Mouse (Mus musculus) CH12.LX (cell line): ENCODE results near the gene Olfr1214. TPM values are rescaled to one million over a fixed set of nuclear protein-coding genes. Genes with fewer than 3 reads are reported as not detected.

Experiments
- DNase-seq: peaks from one replicate; pipeline ENCODE4 v3.0.0-alpha.2; 2013; ENCODE audit errors: extremely low read depth
- H3K27ac ChIP-seq: 2 replicates; pipeline ENCODE4 v1.5.1; 2012; ENCODE audit warnings: low read depth, mild to moderate bottlenecking, control low read depth, moderate library complexity; ENCODE audit not compliant: insufficient read depth
- H3K27me3 ChIP-seq: replicated peaks from 2 replicates; pipeline ENCODE3; 2012; ENCODE audit warnings: inconsistent platforms
- H3K36me3 ChIP-seq, 2 experiments: replicated peaks in 1 of 2; 2 replicates each; pipeline versions ENCODE3 to v1.6.1; 2012; ENCODE audit warnings: inconsistent platforms in 1 of 2, low read length in 1 of 2, mild to moderate bottlenecking in 1 of 2, mixed read lengths in 1 of 2, moderate library complexity in 1 of 2; ENCODE audit not compliant: control insufficient read depth in 1 of 2, insufficient read depth in 1 of 2
- H3K4me1 ChIP-seq, 2 experiments: 2 replicates each; pipeline ENCODE4 v1.6.1; 2012; ENCODE audit warnings: inconsistent platforms in 1 of 2, moderate library complexity in 1 of 2; ENCODE audit not compliant: insufficient read depth in 2 of 2, control insufficient read depth in 1 of 2
- H3K4me2 ChIP-seq: 2 replicates; pipeline ENCODE4 v1.6.1; 2012; ENCODE audit warnings: low read depth, mild to moderate bottlenecking, control low read depth; ENCODE audit not compliant: poor library complexity, insufficient read depth, severe bottlenecking
- H3K4me3 ChIP-seq, 3 experiments: fragments of 150-350 bp in 1 of 3; sonication (generic) in 1 of 3; replicated peaks in 1 of 3; 2 replicates each; pipeline versions ENCODE3 to v1.5.1; 2011 to 2012; ENCODE audit warnings: low read depth in 2 of 3, low read length in 2 of 3, mild to moderate bottlenecking in 2 of 3, moderate library complexity in 2 of 3, control low read depth in 1 of 3, improper control_type of control experiment in 1 of 3, inconsistent platforms in 1 of 3, mixed read lengths in 1 of 3; ENCODE audit not compliant: poor library complexity in 1 of 3
- H3K79me2 ChIP-seq: replicated peaks from 2 replicates; pipeline ENCODE4 v1.6.1; 2012; ENCODE audit warnings: mild to moderate bottlenecking, moderate library complexity; ENCODE audit not compliant: control insufficient read depth, poor library complexity, insufficient read depth, severe bottlenecking; ENCODE audit errors: extremely low read depth
- H3K9ac ChIP-seq: 2 replicates; pipeline ENCODE4 v1.6.1; 2012; ENCODE audit warnings: low read depth, mild to moderate bottlenecking, control low read depth, moderate library complexity; ENCODE audit not compliant: insufficient read depth
- H3K9me3 ChIP-seq: replicated peaks from 2 replicates; pipeline ENCODE3; 2012; ENCODE audit warnings: low read length, inconsistent platforms, mixed read lengths
- BHLHE40 ChIP-seq: IDR thresholded peaks from 2 replicates; pipeline ENCODE4 v1.6.1; 2011; ENCODE audit warnings: mild to moderate bottlenecking, low read depth, low read length, improper control_type of control experiment
- CHD1 ChIP-seq: IDR thresholded peaks from 2 replicates; pipeline ENCODE4 v1.6.1; 2012; ENCODE audit warnings: low read depth, low read length, improper control_type of control experiment, inconsistent platforms
- CHD2 ChIP-seq: IDR thresholded peaks from 2 replicates; pipeline ENCODE4 v1.6.1; 2011; ENCODE audit warnings: low read length, improper control_type of control experiment
- CTCF ChIP-seq, 2 experiments: IDR thresholded peaks in 1 of 2; conservative IDR thresholded peaks in 1 of 2; 2 replicates each; pipeline ENCODE4 v1.5.1; 2011 to 2012; ENCODE audit warnings: low read depth in 2 of 2, low read length in 2 of 2, improper control_type of control experiment in 1 of 2, inconsistent platforms in 1 of 2, mild to moderate bottlenecking in 1 of 2, moderate library complexity in 1 of 2
- E2F4 ChIP-seq: IDR thresholded peaks from 2 replicates; pipeline ENCODE4 v1.6.1; 2011; ENCODE audit warnings: low read depth, low read length, improper control_type of control experiment; ENCODE audit not compliant: insufficient replicate concordance
- ELF1 ChIP-seq: IDR thresholded peaks from 2 replicates; pipeline ENCODE4 v1.6.1; 2014; ENCODE audit warnings: low read depth, mild to moderate bottlenecking, inconsistent platforms, low read length, improper control_type of control experiment
- GABPA ChIP-seq: IDR thresholded peaks from 2 replicates; pipeline ENCODE4 v1.6.1; 2012; ENCODE audit warnings: low read depth, low read length, improper control_type of control experiment, inconsistent platforms; ENCODE audit not compliant: insufficient replicate concordance
- HCFC1 ChIP-seq: IDR thresholded peaks from 2 replicates; pipeline ENCODE4 v1.6.1; 2012; ENCODE audit warnings: low read depth, mild to moderate bottlenecking, inconsistent platforms, low read length, improper control_type of control experiment
- IRF4 ChIP-seq: IDR thresholded peaks from 2 replicates; pipeline ENCODE4 v1.6.1; 2014; ENCODE audit warnings: low read depth, mild to moderate bottlenecking, inconsistent platforms, low read length, improper control_type of control experiment
- JUN ChIP-seq: IDR thresholded peaks from 2 replicates; pipeline ENCODE4 v1.6.1; 2011; ENCODE audit warnings: low read depth, mild to moderate bottlenecking, low read length, improper control_type of control experiment, moderate library complexity; ENCODE audit not compliant: insufficient read depth
- JUND ChIP-seq: conservative IDR thresholded peaks from 2 replicates; pipeline ENCODE4 v1.6.1; 2011; ENCODE audit warnings: low read depth, low read length, improper control_type of control experiment
- KAT2A ChIP-seq: IDR thresholded peaks from 2 replicates; pipeline ENCODE4 v1.6.1; 2012; ENCODE audit warnings: low read length, improper control_type of control experiment, inconsistent platforms; ENCODE audit not compliant: insufficient replicate concordance
- MAFK ChIP-seq: IDR thresholded peaks from 2 replicates; pipeline ENCODE4 v1.6.1; 2011; ENCODE audit warnings: low read length, improper control_type of control experiment; ENCODE audit not compliant: insufficient replicate concordance
- MAX ChIP-seq: IDR thresholded peaks from 2 replicates; pipeline ENCODE4 v1.6.1; 2011; ENCODE audit warnings: low read length, improper control_type of control experiment
- MYC ChIP-seq: IDR thresholded peaks from 2 replicates; pipeline ENCODE4 v1.6.1; 2011; ENCODE audit warnings: low read depth, mild to moderate bottlenecking, improper control_type of control experiment, low read length
- NELFE ChIP-seq: IDR thresholded peaks from 2 replicates; pipeline ENCODE4 v1.6.1; 2011; ENCODE audit warnings: low read depth, low read length, improper control_type of control experiment
- POLR2A ChIP-seq: IDR thresholded peaks from 2 replicates; pipeline ENCODE4 v1.6.1; 2011; ENCODE audit warnings: low read depth, mild to moderate bottlenecking, improper control_type of control experiment, low read length
- RAD21 ChIP-seq: IDR thresholded peaks from 2 replicates; pipeline ENCODE4 v1.6.1; 2011; ENCODE audit warnings: low read depth, mild to moderate bottlenecking, low read length, improper control_type of control experiment, moderate library complexity
- RCOR1 ChIP-seq: conservative IDR thresholded peaks from 2 replicates; pipeline ENCODE4 v1.6.1; 2012; ENCODE audit warnings: low read depth, mild to moderate bottlenecking, inconsistent platforms, low read length, improper control_type of control experiment
- SMC3 ChIP-seq: IDR thresholded peaks from 2 replicates; pipeline ENCODE4 v1.6.1; 2011; ENCODE audit warnings: low read depth, low read length, improper control_type of control experiment
- TBP ChIP-seq: conservative IDR thresholded peaks from 2 replicates; pipeline ENCODE4 v1.6.1; 2011; ENCODE audit warnings: low read depth, low read length, improper control_type of control experiment
- TCF12 ChIP-seq: IDR thresholded peaks from 2 replicates; pipeline ENCODE4 v1.6.1; 2014; ENCODE audit warnings: low read depth, mild to moderate bottlenecking, inconsistent platforms, low read length, improper control_type of control experiment
- ZC3H11A ChIP-seq: IDR thresholded peaks from 2 replicates; pipeline ENCODE4 v1.6.1; 2012; ENCODE audit warnings: low read depth, mild to moderate bottlenecking, inconsistent platforms, low read length, improper control_type of control experiment
- ZKSCAN1 ChIP-seq: IDR thresholded peaks from 2 replicates; pipeline ENCODE4 v1.6.1; 2012; ENCODE audit warnings: low read depth, inconsistent platforms, low read length, improper control_type of control experiment, borderline replicate concordance
- ZMIZ1 ChIP-seq: IDR thresholded peaks from 2 replicates; pipeline ENCODE4 v1.6.1; 2012; ENCODE audit warnings: low read depth, mild to moderate bottlenecking, inconsistent platforms, low read length, improper control_type of control experiment
- ZNF384 ChIP-seq: IDR thresholded peaks from 2 replicates; pipeline ENCODE4 v1.6.1; 2012; ENCODE audit warnings: low read depth, low read length, improper control_type of control experiment, inconsistent platforms
- dilution Hi-C: fragments of 300-500 bp; cut with MboI; formaldehyde crosslinking; loops from 2 replicates; pipeline ENCODE4 v1.14.3; 2020; ENCODE audit warnings: low sequenced_read_pairs; ENCODE audit not compliant: extremely low pct_unique_long_range_greater_than_20kb, extremely low pct_ligation_motif_present
- in situ Hi-C: fragments of 300-500 bp; cut with MboI; formaldehyde crosslinking; loops from 3 replicates; pipeline ENCODE4 v1.14.3; 2019; ENCODE audit warnings: low sequenced_read_pairs, low pct_ligation_motif_present, low pct_unique_long_range_greater_than_20kb, mixed read lengths
- polyA plus RNA-seq: library from polyadenylated mRNA; unstranded; fragments of >175 nt; gene quantifications from 2 replicates; pipeline ENCODE4 v1.2.1, GENCODE M21; 2012; ENCODE audit warnings: low read depth; ENCODE audit not compliant: insufficient read length
- total RNA-seq, 2 experiments: library from RNA; depleted of rRNA; stranded (reverse); fragments of 300-350 nt in 1 of 2; fragments of >200 nt in 1 of 2; gene quantifications; 2 replicates each; pipeline ENCODE4 v1.2.3; 2012 to 2014

Olfr1214 gene
- total and polyA plus RNA-seq, 3 experiments: not detected

DNA sequence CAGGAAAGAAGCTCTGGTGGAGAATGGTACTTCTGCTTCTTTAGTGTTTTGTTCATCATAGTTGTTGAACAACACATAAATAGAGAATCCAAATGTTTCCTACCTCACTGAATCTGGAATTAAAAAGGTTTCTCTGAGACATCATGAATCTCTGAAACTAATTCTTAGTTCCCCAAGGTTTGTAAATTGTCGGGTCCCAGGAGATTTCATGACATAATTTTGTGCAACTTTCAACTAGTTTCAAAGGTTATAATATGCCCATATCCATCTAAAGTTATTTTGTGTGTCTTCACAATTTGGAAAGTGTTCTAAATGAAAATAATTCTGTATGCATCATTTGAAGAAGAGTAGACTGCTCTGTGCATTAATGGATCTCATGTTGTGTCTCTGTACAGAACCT lies 25.8 kb upstream of the Olfr1214 start, which contains the start of gene Olfr1216:
Olfr1216 (minus strand) TSS at position 101 of the 400 bp plus-strand sequence.
- Histone ChIP-seq H3K9ac (no peak within 1 kb of the TSS), H3K79me2 (no peaks in the 10 kb centered on the region), H3K9me3 (peaks cover 10% of the 10 kb centered on the region), H3K4me3 (no peak within 1 kb of the TSS), H3K27ac (no peak within 1 kb of the TSS), H3K36me3 (no peaks in the 10 kb centered on the region), H3K4me2 (no peak within 1 kb of the TSS), H3K27me3 (no peaks in the 10 kb centered on the region), H3K4me1 (no peaks in the 10 kb centered on the region)
- no peak for DNase-seq
- in situ Hi-C loops (no loop called here), dilution Hi-C loops (no loop called here)
- TF ChIP-seq CHD2: no peak
- TF ChIP-seq IRF4: no peak
- no peak for TF ChIP-seq BHLHE40
- no peak for TF ChIP-seq KAT2A
- TF ChIP-seq CHD1: no peak
- TF ChIP-seq ZKSCAN1: no peak
- no peak for TF ChIP-seq JUND
- TF ChIP-seq ZMIZ1: no peak
- no peak for TF ChIP-seq NELFE
- no peak for TF ChIP-seq E2F4
- TF ChIP-seq ZC3H11A: no peak
- TF ChIP-seq HCFC1: no peak
- no peak for TF ChIP-seq MAX
- TF ChIP-seq CTCF (conservative IDR thresholded peaks at IDR 0.05 in 1 of 2, IDR thresholded peaks at IDR 0.05 in 1 of 2; ENCODE audit: low read depth in 2 of 2, low read length in 2 of 2): no peak
- no peak for TF ChIP-seq RAD21
- TF ChIP-seq SMC3: no peak
- no peak for TF ChIP-seq JUN
- no peak for TF ChIP-seq TBP
- no peak for TF ChIP-seq GABPA

DNA sequence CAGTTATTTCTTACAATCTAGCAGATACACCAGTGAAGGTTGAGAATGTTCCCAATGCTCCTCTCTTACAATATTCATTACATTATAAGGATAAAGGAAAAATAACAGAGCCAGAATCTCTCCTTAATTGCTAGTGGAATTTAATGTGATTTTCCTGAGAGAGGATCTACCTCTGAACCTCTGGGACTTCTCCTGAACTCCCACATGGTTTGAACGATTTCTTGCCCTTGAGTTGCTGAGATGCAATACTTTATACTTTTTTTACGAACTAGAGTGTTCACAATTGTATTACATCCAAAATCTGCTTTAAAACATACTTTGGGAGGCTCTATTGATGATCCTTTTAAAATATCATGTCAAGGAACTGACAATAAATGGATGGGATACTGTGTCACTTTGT lies 14.4 kb upstream of the Olfr1214 start, which contains the start of gene Olfr1215:
Olfr1215 (minus strand) TSS at position 101 of the 400 bp plus-strand sequence.
- Histone ChIP-seq H3K4me1 (no peaks in the 10 kb centered on the region), H3K27me3 (no peaks in the 10 kb centered on the region), H3K9me3 (peaks cover 10% of the 10 kb centered on the region), H3K27ac (no peak within 1 kb of the TSS), H3K4me2 (no peak within 1 kb of the TSS), H3K9ac (no peak within 1 kb of the TSS), H3K36me3 (no peaks in the 10 kb centered on the region), H3K4me3 (no peak within 1 kb of the TSS), H3K79me2 (no peaks in the 10 kb centered on the region)
- TF ChIP-seq SMC3: no peak
- TF ChIP-seq RAD21: no peak
- no peak for TF ChIP-seq HCFC1
- no peak for TF ChIP-seq BHLHE40
- TF ChIP-seq POLR2A: no peak
- no peak for TF ChIP-seq E2F4
- TF ChIP-seq MYC: no peak
- no peak for TF ChIP-seq IRF4
- no peak for TF ChIP-seq MAFK
- TF ChIP-seq TBP: no peak
- no peak for TF ChIP-seq GABPA
- no peak for TF ChIP-seq ZNF384
- TF ChIP-seq CTCF (conservative IDR thresholded peaks at IDR 0.05 in 1 of 2, IDR thresholded peaks at IDR 0.05 in 1 of 2; ENCODE audit: low read depth in 2 of 2, low read length in 2 of 2): no peak
- no peak for TF ChIP-seq CHD1
- no peak for TF ChIP-seq ZC3H11A
- no peak for TF ChIP-seq TCF12
- no peak for TF ChIP-seq KAT2A
- TF ChIP-seq CHD2: no peak
- TF ChIP-seq RCOR1: no peak
- TF ChIP-seq ELF1: no peak
- DNase-seq: no peak
- dilution Hi-C loops (no loop called here), in situ Hi-C loops (no loop called here)
